Mouse (Mus musculus): Measurements from ENCODE around the gene Zfc3h1. TPM values are rescaled to one million over a fixed set of nuclear protein-coding genes. Genes with fewer than 3 reads are reported as not detected.

Gene Zfc3h1
- 17.0 and 20.3 TPM in 2 replicates for polyA plus RNA-seq (2015; fragmentation: Nextera tagmentation; extraction: Ambion mirVana)

- H3K4me3 ChIP-seq: peak within 1 kb of the TSS; percentile 92
- no peaks in the 10 kb centered on the region for H3K36me3 ChIP-seq
- H3K27ac ChIP-seq: peak within 1 kb of the TSS; percentile 98
- H3K9me3 ChIP-seq: no peaks in the 10 kb centered on the region
- peaks cover 52% of the 10 kb centered on the region for H3K4me1 ChIP-seq (replicated peaks)
- WGBS: under 1% methylated on average over 65 of the region's 65 CpGs
- no peaks in the 10 kb centered on the region for H3K27me3 ChIP-seq
- H3K9ac ChIP-seq: peak within 1 kb of the TSS; percentile 96
- H3K4me2 ChIP-seq: peak within 1 kb of the TSS; percentile 82
- ATAC-seq (ENCODE audit: low FRiP score): peak; percentile 98
Observed at GRCm38 (mm10) chr10:115384221-115385017, at the start of gene Zfc3h1, which contains the start of gene Thap2. Gene Zfc3h1, plus strand, starts transcription at chr10:115384959. Gene Thap2, minus strand, starts transcription at chr10:115384443.

DNA sequence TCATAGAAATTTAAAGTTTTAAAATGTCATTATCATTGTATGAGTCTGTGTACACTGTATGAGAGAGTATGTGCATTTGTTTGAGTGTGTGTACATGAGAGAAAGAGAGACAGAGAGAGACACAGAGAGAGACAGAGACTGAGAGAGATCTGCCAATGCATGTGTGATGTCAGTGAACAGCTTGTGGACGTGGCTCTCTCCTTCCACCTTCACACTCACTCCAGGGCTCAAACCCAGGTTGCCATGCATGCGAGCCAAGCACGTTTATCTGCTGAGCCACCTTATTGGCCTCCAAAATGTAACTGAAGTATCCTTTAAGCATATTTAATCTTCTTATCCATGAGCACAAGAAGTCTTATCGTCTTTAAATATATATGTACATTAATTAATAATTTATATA lies 47.9 kb upstream of the Zfc3h1 start:
- 89% methylated on average over 4 of the region's 4 CpGs for WGBS
- no peak for ATAC-seq (ENCODE audit: low FRiP score)
- Histone ChIP-seq H3K9me3 (no peaks in the 10 kb centered on the region), H3K36me3 (peaks cover 33% of the 10 kb centered on the region), H3K4me3 (no peak overlapping the region), H3K27ac (no peak overlapping the region), H3K4me2 (no peak overlapping the region), H3K4me1 (replicated peaks) (no peaks in the 10 kb centered on the region), H3K27me3 (no peaks in the 10 kb centered on the region), H3K9ac (no peak overlapping the region)

DNA sequence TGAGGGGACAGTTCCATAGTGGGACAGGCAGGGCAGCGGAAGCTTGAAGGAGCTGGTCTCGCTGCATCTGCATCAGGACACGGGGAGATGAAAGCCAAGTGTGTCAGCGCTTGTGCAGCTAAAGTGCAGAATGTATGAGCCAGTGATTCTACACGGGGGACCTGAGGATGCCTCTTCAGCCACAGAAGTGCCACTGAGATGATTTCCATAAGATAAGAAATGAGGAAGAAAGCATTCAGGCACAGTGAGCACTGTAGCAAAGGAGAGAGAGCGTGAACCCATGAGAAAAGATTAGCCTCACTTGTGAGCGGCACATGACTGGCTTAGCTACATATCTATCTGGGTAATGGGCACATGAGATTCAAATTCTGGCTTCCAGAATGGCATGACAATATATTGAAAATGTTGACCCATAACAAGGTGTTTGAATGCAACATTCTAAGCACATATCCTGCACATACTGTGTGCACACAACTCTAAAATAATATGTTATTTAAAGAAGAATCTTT lies 44.9 kb upstream of the Zfc3h1 start:
- 96% methylated on average over 7 of the region's 7 CpGs for WGBS

DNA sequence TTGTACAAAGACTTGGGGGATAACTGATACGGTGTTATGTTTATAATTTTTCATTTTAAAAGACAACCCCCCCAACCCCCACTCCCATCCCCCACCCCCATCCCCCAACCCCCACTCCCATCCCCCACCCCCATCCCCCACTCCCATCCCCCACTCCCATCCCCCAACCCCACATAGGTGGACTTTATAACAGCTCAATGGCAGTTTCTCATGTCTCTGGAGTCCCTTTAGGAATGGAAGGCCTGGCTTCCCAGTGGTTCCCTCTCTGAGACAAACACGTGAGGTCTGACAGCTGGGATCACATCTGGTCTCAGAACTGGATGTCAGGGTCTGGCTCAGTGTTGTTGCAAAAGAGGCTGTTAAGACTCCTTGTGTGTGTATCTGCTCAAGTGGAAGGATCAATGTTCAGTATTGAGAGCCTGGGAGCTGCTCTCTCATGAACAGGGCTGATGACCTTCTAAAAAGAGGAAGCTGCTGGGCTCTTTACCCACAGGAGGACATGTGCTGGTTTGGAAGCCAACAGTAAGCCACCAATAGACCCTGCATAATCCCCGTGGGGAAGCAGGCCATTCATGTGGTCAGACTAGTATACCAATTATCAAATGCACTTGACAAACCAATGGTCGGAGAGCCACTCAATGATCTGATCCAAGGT lies 41.9 kb upstream of the Zfc3h1 start:
- H3K4me2 ChIP-seq: no peak overlapping the region
- WGBS: 82% methylated on average over 4 of the region's 4 CpGs
- no peak overlapping the region for H3K9ac ChIP-seq
- no peaks in the 10 kb centered on the region for H3K27me3 ChIP-seq
- no peaks in the 10 kb centered on the region for H3K4me1 ChIP-seq (replicated peaks)
- H3K9me3 ChIP-seq: no peaks in the 10 kb centered on the region
- no peak overlapping the region for H3K27ac ChIP-seq
- no peak for ATAC-seq (ENCODE audit: low FRiP score)
- H3K36me3 ChIP-seq: peaks cover 69% of the 10 kb centered on the region
- H3K4me3 ChIP-seq: no peak overlapping the region

More for the DNA sequence above, 44.9 kb upstream of the Zfc3h1 start:
- no peaks in the 10 kb centered on the region for H3K27me3 ChIP-seq
- peaks cover 50% of the 10 kb centered on the region for H3K36me3 ChIP-seq
- no peak overlapping the region for H3K4me3 ChIP-seq
- H3K9me3 ChIP-seq: no peaks in the 10 kb centered on the region
- ATAC-seq (ENCODE audit: low FRiP score): no peak
- no peak overlapping the region for H3K27ac ChIP-seq
- no peaks in the 10 kb centered on the region for H3K4me1 ChIP-seq (replicated peaks)
- H3K4me2 ChIP-seq: no peak overlapping the region
- no peak overlapping the region for H3K9ac ChIP-seq

DNA sequence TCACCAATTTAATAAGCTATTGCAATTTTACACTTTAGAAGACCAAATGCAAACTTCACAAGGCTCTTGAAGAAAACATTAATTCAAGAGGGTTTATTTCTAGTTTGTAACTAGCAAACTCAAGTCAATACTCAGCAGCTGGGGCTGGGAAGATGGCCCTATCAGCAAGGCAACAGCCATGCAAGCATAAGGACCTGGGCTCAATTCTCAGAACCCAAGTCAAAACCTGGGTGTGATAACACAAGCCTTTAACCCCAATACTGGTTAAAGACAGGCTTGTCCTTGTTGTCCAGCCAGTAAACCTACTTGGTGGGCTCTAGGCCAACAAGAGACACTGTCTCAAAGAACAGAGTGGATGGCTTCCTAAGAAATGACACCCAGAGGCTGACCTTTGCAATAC lies 38.3 kb upstream of the Zfc3h1 start:
- no peak for ATAC-seq (ENCODE audit: low FRiP score)
- Histone ChIP-seq H3K9me3 (no peaks in the 10 kb centered on the region), H3K4me1 (replicated peaks) (peaks cover 9% of the 10 kb centered on the region), H3K27me3 (no peaks in the 10 kb centered on the region), H3K27ac (no peak overlapping the region), H3K4me3 (no peak overlapping the region), H3K9ac (no peak overlapping the region), H3K4me2 (no peak overlapping the region), H3K36me3 (peaks cover 39% of the 10 kb centered on the region)

- 83% methylated on average over 6 of the region's 6 CpGs for WGBS
- Histone ChIP-seq H3K9me3 (no peaks in the 10 kb centered on the region), H3K4me3 (no peak overlapping the region)
Observed at GRCm38 (mm10) chr10:115348131-115348530, 36.6 kb upstream of the Zfc3h1 start.

GRCm38 (mm10) chr10:115349029-115349428 lies 35.7 kb upstream of the Zfc3h1 start:
- peak; percentile 39; the same call in 1 of the 2 replicates for ATAC-seq (ENCODE audit: low FRiP score)
- WGBS: 65% methylated on average over 10 of the region's 10 CpGs
- Histone ChIP-seq H3K9ac (no peak overlapping the region), H3K4me3 (no peak overlapping the region), H3K36me3 (peaks cover 21% of the 10 kb centered on the region), H3K4me1 (replicated peaks) (peaks cover 9% of the 10 kb centered on the region), H3K9me3 (no peaks in the 10 kb centered on the region), H3K4me2 (no peak overlapping the region), H3K27ac (no peak overlapping the region), H3K27me3 (no peaks in the 10 kb centered on the region)

More at GRCm38 (mm10) chr10:115348131-115348530, 36.6 kb upstream of the Zfc3h1 start:
- Histone ChIP-seq H3K9ac (no peak overlapping the region), H3K4me1 (replicated peaks) (peaks cover 9% of the 10 kb centered on the region), H3K36me3 (peaks cover 27% of the 10 kb centered on the region), H3K27me3 (no peaks in the 10 kb centered on the region), H3K27ac (no peak overlapping the region), H3K4me2 (no peak overlapping the region)
- no peak for ATAC-seq (ENCODE audit: low FRiP score)

DNA sequence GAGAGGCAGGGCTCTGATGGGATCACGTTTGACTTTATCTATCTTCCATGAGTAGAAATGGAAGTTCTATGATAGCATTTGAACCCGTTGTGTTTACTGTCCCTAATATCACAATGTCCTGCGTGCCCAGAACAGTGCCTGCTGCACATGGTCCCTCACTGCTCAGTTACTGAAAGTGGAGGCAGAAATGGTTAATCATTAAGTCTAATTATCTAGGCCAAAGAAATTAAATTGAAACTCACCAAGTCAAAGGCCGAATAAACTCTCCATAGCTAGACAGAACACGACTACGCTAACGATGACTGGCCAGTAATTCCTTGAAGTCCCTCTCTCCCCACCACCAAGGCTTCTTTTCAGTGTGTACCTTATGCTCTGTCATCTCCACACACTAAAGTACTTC lies 35.2 kb upstream of the Zfc3h1 start:
- H3K9ac ChIP-seq: no peak overlapping the region
- 90% methylated on average over 7 of the region's 7 CpGs for WGBS
- no peak overlapping the region for H3K4me3 ChIP-seq
- peaks cover 21% of the 10 kb centered on the region for H3K36me3 ChIP-seq
- no peak overlapping the region for H3K4me2 ChIP-seq
- no peaks in the 10 kb centered on the region for H3K27me3 ChIP-seq
- peaks cover 9% of the 10 kb centered on the region for H3K4me1 ChIP-seq (replicated peaks)
- H3K27ac ChIP-seq: no peak overlapping the region
- ATAC-seq (ENCODE audit: low FRiP score): no peak
- no peaks in the 10 kb centered on the region for H3K9me3 ChIP-seq

DNA sequence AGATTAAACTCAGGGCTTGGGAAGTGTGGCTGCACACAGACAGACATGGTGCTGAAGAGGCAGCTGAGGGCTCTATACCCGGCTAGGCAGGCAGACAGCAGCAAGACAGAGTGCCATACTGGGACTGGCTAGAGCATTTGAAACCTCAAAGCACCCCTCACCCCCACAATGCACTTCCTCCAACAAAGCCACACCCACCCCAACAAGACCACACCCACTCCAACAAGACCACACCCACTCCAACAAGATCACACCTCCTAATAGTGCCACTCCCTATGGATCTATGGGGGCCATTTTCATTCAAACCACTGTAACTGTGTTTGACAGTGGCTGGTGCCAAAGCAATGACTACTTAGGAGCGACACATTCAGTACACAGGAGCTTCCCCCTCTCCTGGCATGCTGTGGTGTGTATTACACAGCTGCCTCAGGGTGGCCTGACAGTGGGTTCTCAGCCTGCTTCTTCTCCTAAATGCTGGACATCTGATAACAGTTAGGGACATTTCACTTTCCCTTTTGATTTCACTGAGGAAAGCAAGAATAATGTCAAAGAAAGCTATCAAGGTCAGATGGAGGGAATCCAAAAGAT lies 33.9 kb upstream of the Zfc3h1 start:
- H3K27me3 ChIP-seq: no peaks in the 10 kb centered on the region
- no peak overlapping the region for H3K4me2 ChIP-seq
- H3K9ac ChIP-seq: no peak overlapping the region
- no peak overlapping the region for H3K4me3 ChIP-seq
- peaks cover 9% of the 10 kb centered on the region for H3K4me1 ChIP-seq (replicated peaks)
- H3K36me3 ChIP-seq: peaks cover 24% of the 10 kb centered on the region
- no peak for ATAC-seq (ENCODE audit: low FRiP score)
- 76% methylated on average over 2 of the region's 2 CpGs for WGBS
- H3K9me3 ChIP-seq: no peaks in the 10 kb centered on the region
- H3K27ac ChIP-seq: no peak overlapping the region

GRCm38 (mm10) chr10:115354553-115354952 lies 30.2 kb upstream of the Zfc3h1 start:
- WGBS: 61% methylated on average over 6 of the region's 6 CpGs
- H3K9me3 ChIP-seq: no peaks in the 10 kb centered on the region
- no peaks in the 10 kb centered on the region; the same call in 1 of the 2 replicates for H3K4me1 ChIP-seq (replicated peaks)
- no peak overlapping the region for H3K9ac ChIP-seq
- H3K4me2 ChIP-seq: no peak overlapping the region
- ATAC-seq (ENCODE audit: low FRiP score): no peak
- peaks cover 37% of the 10 kb centered on the region for H3K36me3 ChIP-seq
- no peak overlapping the region for H3K27ac ChIP-seq
- H3K27me3 ChIP-seq: no peaks in the 10 kb centered on the region
- H3K4me3 ChIP-seq: no peak overlapping the region

- H3K4me3 ChIP-seq: no peak overlapping the region
- 96% methylated on average over 6 of the region's 6 CpGs for WGBS
- no peak overlapping the region for H3K4me2 ChIP-seq
- no peaks in the 10 kb centered on the region for H3K9me3 ChIP-seq
- no peak for ATAC-seq (ENCODE audit: low FRiP score)
- H3K27me3 ChIP-seq: no peaks in the 10 kb centered on the region
- H3K27ac ChIP-seq: no peak overlapping the region
- H3K9ac ChIP-seq: no peak overlapping the region
- peaks cover 2% of the 10 kb centered on the region; the same call in 1 of the 2 replicates for H3K4me1 ChIP-seq (replicated peaks)
- peaks cover 37% of the 10 kb centered on the region for H3K36me3 ChIP-seq
Observed at GRCm38 (mm10) chr10:115355016-115355415, 29.7 kb upstream of the Zfc3h1 start.

DNA sequence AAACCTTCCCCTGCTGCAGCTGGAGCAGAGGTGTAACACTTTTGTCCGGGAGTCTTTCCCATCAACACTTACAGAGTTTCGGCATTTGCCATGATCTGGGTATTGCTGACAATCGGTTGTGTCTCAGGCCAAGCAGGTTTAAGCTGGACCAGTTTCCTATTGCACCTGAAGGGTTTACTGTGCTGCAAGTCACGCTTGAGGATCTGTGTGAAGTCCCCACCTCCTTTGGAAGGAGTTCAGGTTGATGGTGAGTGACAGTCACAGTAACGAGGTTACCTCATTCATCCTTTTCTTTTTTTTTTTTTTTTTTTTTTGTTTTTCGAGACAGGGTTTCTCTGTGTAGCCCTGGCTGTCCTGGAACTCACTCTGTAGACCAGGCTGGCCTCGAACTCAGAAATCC lies 28.7 kb upstream of the Zfc3h1 start:
- Histone ChIP-seq H3K36me3 (peaks cover 37% of the 10 kb centered on the region), H3K27me3 (no peaks in the 10 kb centered on the region), H3K4me3 (no peak overlapping the region), H3K9ac (no peak overlapping the region), H3K27ac (no peak overlapping the region), H3K4me1 (replicated peaks) (peaks cover 13% of the 10 kb centered on the region), H3K9me3 (no peaks in the 10 kb centered on the region), H3K4me2 (no peak overlapping the region)
- no peak for ATAC-seq (ENCODE audit: low FRiP score)
- 96% methylated on average over 6 of the region's 7 CpGs for WGBS

All from hindbrain, embryonic 13.5 days (tissue).